ENCODE assay signal across 27 mouse cellular contexts in genomic region chr6:129218191-129218696, GRCm38 (mm10). TPM values are rescaled to one million over a fixed set of nuclear protein-coding genes. Genes with fewer than 3 reads are reported as not detected.
DNase-seq lines count a peak whose midpoint lies in the region; ATAC-seq and TF ChIP-seq lines count a peak whose summit lies in the region.
"Had no signal": no experiment of that assay in that cellular context is flagged by ENCODE, and none has a peak within 500 bp of the region (broad histone marks: within the 10 kb centered on the region; RNA-seq: fewer than 3 reads in every experiment).

No protein-coding gene starts in this region.

- peaks cover 28% of the 10 kb centered on the region for H3K4me1 ChIP-seq in heart, adult 2 months (ENCODE audit: control insufficient read depth, insufficient read depth, low read length)
- H3K4me1 ChIP-seq in heart, embryonic 10.5 days = 0 out of 2 replicates have a peak, but pooled peaks cover 2% of the 10 kb centered on the region
- peaks cover 13% of the 10 kb centered on the region for H3K4me1 ChIP-seq in embryonic fibroblast, embryonic 13.5 days (ENCODE audit: control insufficient read depth, insufficient read depth, low read length)
- peaks cover 3% of the 10 kb centered on the region; the same call in 1 of the 2 replicates for H3K4me1 ChIP-seq in heart, embryonic 12.5 days (replicated peaks)
- H3K4me1 ChIP-seq: hindbrain, embryonic 12.5 days; limb, embryonic 15.5 days; midbrain, embryonic 15.5 days; neural tube, embryonic 13.5 days had no signal

- intact Hi-C loops in heart, adult 2 months (cut with DNase I) = no loop called here

- no peak overlapping the region for H3K9ac ChIP-seq in heart, adult 2 months (ENCODE audit: low read depth, low read length)
- H3K9ac ChIP-seq in heart, embryonic 12.5 days = no peak overlapping the region
- H3K9ac ChIP-seq: forebrain, postnatal 0 days; heart, embryonic 13.5 days; hindbrain, embryonic 12.5 days; limb, embryonic 15.5 days; midbrain, embryonic 15.5 days; neural tube, embryonic 13.5 days; stomach, embryonic 15.5 days had no signal

- 76% methylated on average over 5 of the region's 5 CpGs for WGBS in heart, adult 2 months
- WGBS in heart, embryonic 10.5 days = 73% methylated on average over 5 of the region's 5 CpGs
- 65% methylated on average over 5 of the region's 5 CpGs for WGBS in heart, embryonic 12.5 days

- H3K4me2 ChIP-seq in heart, embryonic 12.5 days = no peak overlapping the region
- H3K4me2 ChIP-seq: heart, embryonic 13.5 days; hindbrain, embryonic 12.5 days; limb, embryonic 15.5 days; midbrain, embryonic 15.5 days; neural tube, embryonic 13.5 days; stomach, embryonic 15.5 days had no signal

- TF ChIP-seq POLR2A in heart, adult 2 months (IDR thresholded peaks at IDR 0.05; ENCODE audit: insufficient read depth, low read depth, low read length) = no peak
- no peak for TF ChIP-seq POLR2A in embryonic fibroblast, embryonic 13.5 days (IDR thresholded peaks at IDR 0.05; ENCODE audit: low read depth, low read length)

- ATAC-seq in heart, embryonic 12.5 days (ENCODE audit: insufficient number of reproducible peaks, low FRiP score) = no peak
- ATAC-seq: forebrain, postnatal 0 days; midbrain, embryonic 15.5 days had no signal

- H3K9me3 ChIP-seq in heart, embryonic 10.5 days = no peaks in the 10 kb centered on the region
- H3K9me3 ChIP-seq in heart, embryonic 12.5 days (replicated peaks) = no peaks in the 10 kb centered on the region
- H3K9me3 ChIP-seq: heart, embryonic 13.5 days; hindbrain, embryonic 12.5 days; limb, embryonic 15.5 days; midbrain, embryonic 15.5 days; neural tube, embryonic 13.5 days; stomach, embryonic 15.5 days had no signal

- H3K27ac ChIP-seq in heart, adult 2 months = peak overlapping the region; percentile 64
- H3K27ac ChIP-seq in heart, embryonic 10.5 days = no peak overlapping the region
- peak overlapping the region; percentile 34; the same call in 1 of the 2 replicates for H3K27ac ChIP-seq in embryonic fibroblast, embryonic 13.5 days (ENCODE audit: insufficient read depth, low read length)
- H3K27ac ChIP-seq in heart, embryonic 12.5 days (ENCODE audit: poor library complexity, severe bottlenecking) = no peak overlapping the region
- H3K27ac ChIP-seq: heart, embryonic 13.5 days; hindbrain, embryonic 12.5 days; limb, embryonic 15.5 days; midbrain, embryonic 15.5 days; neural tube, embryonic 13.5 days; stomach, embryonic 15.5 days had no signal

- H3K79me2 ChIP-seq in heart, adult 2 months (replicated peaks; ENCODE audit: control insufficient read depth, insufficient read depth, low read length) = no peaks in the 10 kb centered on the region

- H3K27me3 ChIP-seq in heart, adult 2 months (ENCODE audit: control insufficient read depth, insufficient read depth, low read length) = no peaks in the 10 kb centered on the region
- H3K27me3 ChIP-seq in heart, embryonic 10.5 days (ENCODE audit: insufficient read depth, poor library complexity, severe bottlenecking) = no peaks in the 10 kb centered on the region
- no peaks in the 10 kb centered on the region for H3K27me3 ChIP-seq in heart, embryonic 12.5 days (replicated peaks)
- H3K27me3 ChIP-seq: heart, embryonic 13.5 days; hindbrain, embryonic 12.5 days; limb, embryonic 15.5 days; midbrain, embryonic 15.5 days; neural tube, embryonic 13.5 days; stomach, embryonic 15.5 days had no signal

- no peak for DNase-seq in heart, adult 2 months
- DNase-seq in heart, embryonic 10.5 days (ENCODE audit: low spot score) = no peak
- DNase-seq in lung, postnatal 14 days = peak; percentile 39
- no peak for DNase-seq in lung, adult 18-20 months
- no peak for DNase-seq in cerebellum, postnatal 25 days
- DNase-seq: adrenal gland, postnatal 14 days; B cell, adult 2 months; cerebellum, adult 8-10 months; forebrain, postnatal 0 days; kidney, adult 2 months; kidney, postnatal 14 days; left cerebral cortex, postnatal 4 days; retina, postnatal 1 day; right cerebral cortex, postnatal 25 days had no signal

- TF ChIP-seq CTCF in heart, adult 2 months (IDR thresholded peaks at IDR 0.05) = no peak
- TF ChIP-seq CTCF in embryonic fibroblast, embryonic 13.5 days (IDR thresholded peaks at IDR 0.05; ENCODE audit: borderline replicate concordance, insufficient read depth, low read length) = no peak

- no peak overlapping the region for H3K4me3 ChIP-seq in heart, adult 2 months
- H3K4me3 ChIP-seq in heart, embryonic 10.5 days = no peak overlapping the region
- H3K4me3 ChIP-seq in embryonic fibroblast, embryonic 13.5 days (ENCODE audit: insufficient read depth, low read length) = no peak overlapping the region
- no peak overlapping the region for H3K4me3 ChIP-seq in heart, embryonic 12.5 days
- H3K4me3 ChIP-seq: heart, embryonic 13.5 days; hindbrain, embryonic 12.5 days; limb, embryonic 15.5 days; midbrain, embryonic 15.5 days; neural tube, embryonic 13.5 days; stomach, embryonic 15.5 days had no signal

- H3K36me3 ChIP-seq in heart, adult 2 months (ENCODE audit: control insufficient read depth, insufficient read depth, low read length) = peaks cover 28% of the 10 kb centered on the region
- H3K36me3 ChIP-seq in heart, embryonic 10.5 days = no peaks in the 10 kb centered on the region
- H3K36me3 ChIP-seq in heart, embryonic 12.5 days = no peaks in the 10 kb centered on the region
- H3K36me3 ChIP-seq: heart, embryonic 13.5 days; hindbrain, embryonic 12.5 days; limb, embryonic 15.5 days; midbrain, embryonic 15.5 days; neural tube, embryonic 13.5 days; stomach, embryonic 15.5 days had no signal

- TF ChIP-seq EP300 in heart, adult 2 months (IDR thresholded peaks at IDR 0.05; ENCODE audit: insufficient read depth, low read depth, low read length) = no peak

RNA-seq across cellular contexts. Expression of gene Clec2d, which starts 37.8 kb away (rescaled TPM):
- 10 to 100 TPM; 28.7 to 40.7 TPM for total RNA-seq in heart, adult 2 months (2021)
- polyA plus RNA-seq in heart, adult 2 months (2012; rRNA removed) = 32.4 and 47.0 TPM in 2 replicates
- polyA plus RNA-seq in heart, embryonic 10.5 days (2016; fragmentation: Nextera tagmentation; extraction: Ambion mirVana) = not detected in 2 replicates
- polyA plus RNA-seq in embryonic fibroblast, embryonic 13.5 days (2011; ENCODE audit: insufficient read length, low read depth, missing spikeins) = 45.1 and 55.3 TPM in 2 replicates
- polyA plus RNA-seq in heart, embryonic 12.5 days (2016; fragmentation: Nextera tagmentation; extraction: Ambion mirVana) = 0.14 and 0.21 TPM in 2 replicates
- polyA plus RNA-seq: embryonic facial prominence, embryonic 11.5 days; forebrain, embryonic 11.5 days; forebrain, postnatal 0 days; hindbrain, embryonic 12.5 days; midbrain, embryonic 15.5 days; neural tube, embryonic 13.5 days had no signal

RNA-seq across cellular contexts. Expression of gene Cd69, which starts 57.0 kb away (rescaled TPM):
- under 1 TPM; 0.26 to 0.48 TPM for total RNA-seq in heart, adult 2 months (2021)
- 0.20 and 0.49 TPM in 2 replicates for polyA plus RNA-seq in heart, adult 2 months (2012; rRNA removed)
- 0.12 and 0.25 TPM in 2 replicates for polyA plus RNA-seq in heart, embryonic 10.5 days (2016; fragmentation: Nextera tagmentation; extraction: Ambion mirVana)
- polyA plus RNA-seq in embryonic fibroblast, embryonic 13.5 days (2011; ENCODE audit: insufficient read length, low read depth, missing spikeins) = not detected in 2 replicates
- polyA plus RNA-seq in heart, embryonic 12.5 days (2016; fragmentation: Nextera tagmentation; extraction: Ambion mirVana) = not detected in 2 replicates
- total RNA-seq: forebrain, postnatal 0 days; layer of hippocampus, adult 18-20 months; layer of hippocampus, postnatal 14 days; left cerebral cortex, adult 8-10 months; left cerebral cortex, postnatal 4 days had no signal
- polyA plus RNA-seq: forebrain, embryonic 11.5 days; heart, embryonic 13.5 days; hindbrain, embryonic 12.5 days; midbrain, embryonic 15.5 days; neural tube, embryonic 13.5 days had no signal

Comparison
In these comparisons a context has a peak if more than half of its experiments do, and no peak if none do; other contexts are left out.
1. H3K27ac ChIP-seq: peak in heart, adult 2 months (single experiment) and embryonic fibroblast, embryonic 13.5 days (single experiment); none in heart, embryonic 10.5 days (single experiment) and heart, embryonic 12.5 days (single experiment).
2. RNA of gene Clec2d, which starts 37.8 kb away (polyA plus RNA-seq): 45.1 to 55.3 TPM in embryonic fibroblast, embryonic 13.5 days and 32.4 to 47.0 TPM in heart, adult 2 months; 0.14 to 0.21 TPM in heart, embryonic 12.5 days and not detected in heart, embryonic 10.5 days; every median in the first group is over 10 times any median in the second.